Mouse (Mus musculus): Measurements from ENCODE around the gene Jam3.

GRCm38 (mm10) chr9:27153861-27154260 is 1.4 kb downstream of the Jam3 start:
- TF ChIP-seq POLR2A (IDR thresholded peaks at IDR 0.05; ENCODE audit: insufficient read depth, low read depth, low read length) (no peak), CTCF (IDR thresholded peaks at IDR 0.05; ENCODE audit: insufficient read depth, low read depth, low read length) (no peak)
